Mouse (Mus musculus) G1E (cell line): ENCODE results near the gene Ywhag. TPM values are rescaled to one million over a fixed set of nuclear protein-coding genes. Genes with fewer than 3 reads are reported as not detected.

Experiments used
- ATAC-seq: 2 replicates; pipeline ENCODE4 v1.8.0; 2016; ENCODE audit warnings: mild to moderate bottlenecking; ENCODE audit not compliant: insufficient number of reproducible peaks, poor library complexity, low FRiP score, severe bottlenecking; ENCODE audit errors: extremely low read depth
- DNase-seq: peaks from one replicate; pipeline ENCODE4 v3.0.0; 2012; ENCODE audit warnings: low spot score
- H3K27me3 ChIP-seq: 2 replicates; pipeline ENCODE4 v1.6.1; 2012; ENCODE audit warnings: mild to moderate bottlenecking, low read length, inconsistent platforms; ENCODE audit not compliant: insufficient read depth
- H3K36me3 ChIP-seq: replicated peaks from 2 replicates; pipeline ENCODE3; 2012; ENCODE audit warnings: mild to moderate bottlenecking, inconsistent platforms
- H3K4me1 ChIP-seq: 2 replicates; pipeline ENCODE4 v1.6.1; 2012; ENCODE audit warnings: low read depth, low read length, inconsistent platforms, mixed read lengths; ENCODE audit not compliant: insufficient read depth
- H3K4me3 ChIP-seq: 2 replicates; pipeline ENCODE4 v1.5.1; 2012; ENCODE audit warnings: low read depth, mild to moderate bottlenecking, inconsistent platforms, low read length, moderate library complexity, mixed read lengths
- H3K9me3 ChIP-seq: replicated peaks from 2 replicates; pipeline ENCODE4 v1.6.1; 2012; ENCODE audit warnings: inconsistent platforms
- CTCF ChIP-seq: IDR thresholded peaks from 2 replicates; pipeline ENCODE4 v1.5.1; 2012; ENCODE audit warnings: low read depth, low read length, inconsistent platforms, mixed read lengths
- GATA1 ChIP-seq: IDR thresholded peaks from 2 replicates; pipeline ENCODE4 v1.6.1; 2012; ENCODE audit warnings: borderline replicate concordance, low read length, inconsistent platforms, mixed read lengths
- GATA2 ChIP-seq: IDR thresholded peaks from 2 replicates; pipeline ENCODE4 v1.6.1; 2012; ENCODE audit warnings: low read depth, low read length, inconsistent platforms, borderline replicate concordance
- POLR2AphosphoS5 ChIP-seq: IDR thresholded peaks from 2 replicates; pipeline ENCODE4 v1.6.1; 2012; ENCODE audit warnings: low read depth, low read length, inconsistent platforms; ENCODE audit not compliant: insufficient replicate concordance
- TAL1 ChIP-seq: conservative IDR thresholded peaks from 2 replicates; pipeline ENCODE4 v1.6.1; 2012; ENCODE audit warnings: low read depth, low read length, inconsistent platforms, mixed read lengths
- polyA plus RNA-seq: library from polyadenylated mRNA; stranded (reverse); fragments of >175 nt; gene quantifications from 2 replicates; pipeline ENCODE4 v1.2.3, GENCODE M21; 2012
- total RNA-seq, 2 experiments: library from RNA; stranded (forward) in 1 of 2; stranded (reverse) in 1 of 2; fragments of 200-1000 nt in 1 of 2; fragments of >200 nt in 1 of 2; fragmentation: Nextera tagmentation in 1 of 2; gene quantifications; 2 replicates each; pipeline ENCODE4 v1.2.3; 2014 to 2017

The Ywhag gene
- total and polyA plus RNA-seq, 3 experiments = 99.8 to 281 (median 168) TPM

GRCm38 (mm10) chr5:135868653-135869052 is 65.8 kb downstream of the Ywhag start:
- no peak for TF ChIP-seq TAL1
- no peak for TF ChIP-seq CTCF
- TF ChIP-seq GATA1 = no peak
- TF ChIP-seq GATA2 = no peak
- no peak for TF ChIP-seq POLR2AphosphoS5
- H3K9me3 ChIP-seq = peaks cover 11% of the 10 kb centered on the region; the same call in 1 of the 2 replicates
- H3K27me3 ChIP-seq = peaks cover 13% of the 10 kb centered on the region; the same call in 1 of the 2 replicates
- no peaks in the 10 kb centered on the region for H3K4me1 ChIP-seq
- no peak overlapping the region for H3K4me3 ChIP-seq
- no peaks in the 10 kb centered on the region for H3K36me3 ChIP-seq
- ATAC-seq = no peak
- DNase-seq = no peak

- no peak for TF ChIP-seq CTCF
- TF ChIP-seq GATA2 = no peak
- no peak for TF ChIP-seq GATA1
- no peak for TF ChIP-seq TAL1
- no peak for TF ChIP-seq POLR2AphosphoS5
- Histone ChIP-seq H3K9me3 (peaks cover 11% of the 10 kb centered on the region; the same call in 1 of the 2 replicates), H3K27me3 (peaks cover 7% of the 10 kb centered on the region; the same call in 1 of the 2 replicates), H3K4me1 (no peaks in the 10 kb centered on the region), H3K36me3 (no peaks in the 10 kb centered on the region), H3K4me3 (no peak overlapping the region)
- DNase-seq (no peak), ATAC-seq (no peak)
These were observed 66.5 kb downstream of the Ywhag start for GRCm38 (mm10) chr5:135867637-135868593.

DNA sequence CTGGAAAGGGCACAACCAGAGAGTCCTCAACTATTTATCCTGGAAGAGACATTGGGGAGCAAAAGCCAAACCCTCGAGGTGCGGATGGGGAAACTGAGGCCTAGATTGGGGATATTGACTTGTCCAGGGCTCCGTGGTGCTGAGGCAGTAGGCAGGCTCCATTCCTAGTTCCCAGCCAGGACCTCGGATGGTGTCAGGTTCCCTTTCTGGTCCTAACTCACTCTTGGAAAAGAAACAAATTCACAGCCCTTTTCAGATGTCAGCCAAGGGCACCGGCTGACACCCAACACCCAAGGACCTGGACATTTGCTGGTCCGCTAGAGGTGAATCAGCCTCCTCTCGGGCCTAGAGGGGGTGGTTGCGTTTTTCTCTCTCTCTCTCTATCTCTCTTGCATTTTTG is 67.8 kb downstream of the Ywhag start:
- ATAC-seq = no peak
- Histone ChIP-seq H3K36me3 (no peaks in the 10 kb centered on the region), H3K27me3 (peaks cover 13% of the 10 kb centered on the region), H3K4me1 (no peaks in the 10 kb centered on the region), H3K9me3 (peaks cover 11% of the 10 kb centered on the region; the same call in 1 of the 2 replicates), H3K4me3 (no peak overlapping the region)
- no peak for DNase-seq
- TF ChIP-seq GATA1 (no peak), CTCF (no peak), GATA2 (no peak), TAL1 (no peak), POLR2AphosphoS5 (no peak)

Other genes starting within 250 kb of the Ywhag start
- 8.5 and 17.8 TPM in 2 replicates for gene Tmem120a, start 190.2 kb downstream of the Ywhag start, total RNA-seq (2014; fragmentation: Nextera tagmentation)
- 17.3 and 18.0 TPM in 2 replicates for gene Tmem120a, start 190.2 kb downstream of the Ywhag start, total RNA-seq (2017)
- gene Tmem120a, start 190.2 kb downstream of the Ywhag start, polyA plus RNA-seq = 13.3 and 14.2 TPM in 2 replicates
- 0.49 and 0.68 TPM in 2 replicates for gene Styxl1, start 156.2 kb downstream of the Ywhag start, total RNA-seq (2014; fragmentation: Nextera tagmentation)
- gene Styxl1, start 156.2 kb downstream of the Ywhag start, total RNA-seq (2017) = 0.12 TPM in 1 of 2 replicates, not detected in the other
- gene Styxl1, start 156.2 kb downstream of the Ywhag start, polyA plus RNA-seq = not detected in 2 replicates
- 200 and 245 TPM in 2 replicates for gene Mdh2, start 156.1 kb downstream of the Ywhag start, total RNA-seq (2014; fragmentation: Nextera tagmentation)
- 141 and 153 TPM in 2 replicates for gene Mdh2, start 156.1 kb downstream of the Ywhag start, total RNA-seq (2017)
- 664 and 799 TPM in 2 replicates for gene Mdh2, start 156.1 kb downstream of the Ywhag start, polyA plus RNA-seq
- gene Srrm3, start 127.7 kb downstream of the Ywhag start, total RNA-seq (2014; fragmentation: Nextera tagmentation) = not detected in 2 replicates
- 0.38 and 0.41 TPM in 2 replicates for gene Srrm3, start 127.7 kb downstream of the Ywhag start, total RNA-seq (2017)
- not detected in 2 replicates for gene Srrm3, start 127.7 kb downstream of the Ywhag start, polyA plus RNA-seq
- gene Hspb1, start 46.7 kb downstream of the Ywhag start, total RNA-seq (2014; fragmentation: Nextera tagmentation) = not detected in 2 replicates
- 0.12 TPM in 1 of 2 replicates, not detected in the other for gene Hspb1, start 46.7 kb downstream of the Ywhag start, total RNA-seq (2017)
- not detected in 2 replicates for gene Hspb1, start 46.7 kb downstream of the Ywhag start, polyA plus RNA-seq
- 9.1 and 16.4 TPM in 2 replicates for gene Ssc4d, start 39.9 kb upstream of the Ywhag start, total RNA-seq (2014; fragmentation: Nextera tagmentation)
- 3.2 and 5.5 TPM in 2 replicates for gene Ssc4d, start 39.9 kb upstream of the Ywhag start, total RNA-seq (2017)
- gene Ssc4d, start 39.9 kb upstream of the Ywhag start, polyA plus RNA-seq = 1.1 and 1.5 TPM in 2 replicates
- gene Zp3, start 45.5 kb upstream of the Ywhag start, total RNA-seq (2014; fragmentation: Nextera tagmentation) = not detected in 2 replicates
- gene Zp3, start 45.5 kb upstream of the Ywhag start, total RNA-seq (2017) = not detected in 2 replicates
- gene Zp3, start 45.5 kb upstream of the Ywhag start, polyA plus RNA-seq = not detected in 2 replicates
- gene Dtx2, start 60.2 kb upstream of the Ywhag start, total RNA-seq (2014; fragmentation: Nextera tagmentation) = 18.4 and 25.6 TPM in 2 replicates
- 5.1 and 7.1 TPM in 2 replicates for gene Dtx2, start 60.2 kb upstream of the Ywhag start, total RNA-seq (2017)
- 23.7 and 25.2 TPM in 2 replicates for gene Dtx2, start 60.2 kb upstream of the Ywhag start, polyA plus RNA-seq
- gene Upk3b, start 103.9 kb upstream of the Ywhag start, total RNA-seq (2014; fragmentation: Nextera tagmentation) = not detected in 2 replicates
- 0.05 and 0.06 TPM in 2 replicates for gene Upk3b, start 103.9 kb upstream of the Ywhag start, total RNA-seq (2017)
- 0.03 TPM in 1 of 2 replicates, not detected in the other for gene Upk3b, start 103.9 kb upstream of the Ywhag start, polyA plus RNA-seq
- not detected in 2 replicates for gene Upk3bl, start 119.9 kb upstream of the Ywhag start, total RNA-seq (2014; fragmentation: Nextera tagmentation)
- gene Upk3bl, start 119.9 kb upstream of the Ywhag start, total RNA-seq (2017) = not detected in 2 replicates
- not detected in 2 replicates for gene Upk3bl, start 119.9 kb upstream of the Ywhag start, polyA plus RNA-seq
- 0.29 TPM in 1 of 2 replicates, not detected in the other for gene Rasa4, start 149.3 kb upstream of the Ywhag start, total RNA-seq (2014; fragmentation: Nextera tagmentation)
- 0.38 and 0.81 TPM in 2 replicates for gene Rasa4, start 149.3 kb upstream of the Ywhag start, total RNA-seq (2017)
- gene Rasa4, start 149.3 kb upstream of the Ywhag start, polyA plus RNA-seq = 0.11 and 0.18 TPM in 2 replicates
- gene Polr2j, start 182.0 kb upstream of the Ywhag start, total RNA-seq (2014; fragmentation: Nextera tagmentation) = 71.5 and 76.8 TPM in 2 replicates
- gene Polr2j, start 182.0 kb upstream of the Ywhag start, total RNA-seq (2017) = 192 and 216 TPM in 2 replicates
- gene Polr2j, start 182.0 kb upstream of the Ywhag start, polyA plus RNA-seq = 99.2 and 163 TPM in 2 replicates
- 16.6 and 16.9 TPM in 2 replicates for gene Lrwd1, start 201.5 kb upstream of the Ywhag start, total RNA-seq (2014; fragmentation: Nextera tagmentation)
- 43.3 and 51.8 TPM in 2 replicates for gene Lrwd1, start 201.5 kb upstream of the Ywhag start, total RNA-seq (2017)
- gene Lrwd1, start 201.5 kb upstream of the Ywhag start, polyA plus RNA-seq = 92.6 and 112 TPM in 2 replicates
- gene Alkbh4, start 201.5 kb upstream of the Ywhag start, total RNA-seq (2014; fragmentation: Nextera tagmentation) = 21.9 and 24.5 TPM in 2 replicates
- 12.4 and 16.4 TPM in 2 replicates for gene Alkbh4, start 201.5 kb upstream of the Ywhag start, total RNA-seq (2017)
- 36.8 and 38.6 TPM in 2 replicates for gene Alkbh4, start 201.5 kb upstream of the Ywhag start, polyA plus RNA-seq
- gene Orai2, start 236.1 kb upstream of the Ywhag start, total RNA-seq (2014; fragmentation: Nextera tagmentation) = 53.1 and 56.3 TPM in 2 replicates
- gene Orai2, start 236.1 kb upstream of the Ywhag start, total RNA-seq (2017) = 43.4 and 43.8 TPM in 2 replicates
- 50.2 and 53.8 TPM in 2 replicates for gene Orai2, start 236.1 kb upstream of the Ywhag start, polyA plus RNA-seq